In genomic region chr15:102785055-102785820, GRCm38 (mm10) we compare ENCODE assay signal across 8 mouse cellular contexts.
DNase-seq lines count a peak whose midpoint lies in the region; ATAC-seq and TF ChIP-seq lines count a peak whose summit lies in the region.

No protein-coding gene starts in this region.

- no peaks in the 10 kb centered on the region for H3K9me3 ChIP-seq in G1E (replicated peaks)
- no peaks in the 10 kb centered on the region for H3K9me3 ChIP-seq in embryonic facial prominence, embryonic 10.5 days

- no peak overlapping the region for H3K4me3 ChIP-seq in layer of hippocampus, adult 2 months
- no peak overlapping the region for H3K4me3 ChIP-seq in G1E (ENCODE audit: low read depth, low read length)
- H3K4me3 ChIP-seq in embryonic facial prominence, embryonic 10.5 days = no peak overlapping the region

- H3K27me3 ChIP-seq in G1E (ENCODE audit: insufficient read depth, low read length) = peaks cover 16% of the 10 kb centered on the region
- H3K27me3 ChIP-seq in embryonic facial prominence, embryonic 10.5 days (replicated peaks; ENCODE audit: low read depth, poor library complexity, severe bottlenecking) = peaks cover 44% of the 10 kb centered on the region

- H3K27ac ChIP-seq in layer of hippocampus, adult 2 months = no peak overlapping the region
- H3K27ac ChIP-seq in embryonic facial prominence, embryonic 10.5 days (replicated peaks) = no peak overlapping the region

- TF ChIP-seq CTCF in layer of hippocampus, adult 2 months (conservative IDR thresholded peaks at IDR 0.05) = peak; percentile 86
- peak; percentile 79 for TF ChIP-seq CTCF in G1E (IDR thresholded peaks at IDR 0.05; ENCODE audit: low read depth, low read length)

- peak in 1 of 2 experiments; percentile 57 for DNase-seq in layer of hippocampus, adult 2 months (ENCODE audit: low spot score in 2 of 2)
- DNase-seq in layer of hippocampus, postnatal 36 days = no peak
- DNase-seq in G1E (ENCODE audit: low spot score) = peak; percentile 8
- DNase-seq in adrenal gland, postnatal 25 days = peak; percentile 78
- DNase-seq in embryonic facial prominence, embryonic 10.5 days (ENCODE audit: low spot score) = peak; percentile 73
- DNase-seq in kidney, postnatal 36 days = peak; percentile 64 to 87
- DNase-seq in retina, embryonic 14.5 days (ENCODE audit: low spot score) = peak; percentile 84
- DNase-seq in frontal cortex, postnatal 10 days (ENCODE audit: low spot score in 2 of 2) = no peak

- no peaks in the 10 kb centered on the region for H3K4me1 ChIP-seq in G1E (ENCODE audit: insufficient read depth, low read depth, low read length)
- H3K4me1 ChIP-seq in embryonic facial prominence, embryonic 10.5 days = peaks cover 11% of the 10 kb centered on the region; the same call in 1 of the 2 replicates

- 33% methylated on average over 10 of the region's 10 CpGs for WGBS in embryonic facial prominence, embryonic 10.5 days

- no peaks in the 10 kb centered on the region for H3K36me3 ChIP-seq in G1E (replicated peaks)
- no peaks in the 10 kb centered on the region for H3K36me3 ChIP-seq in embryonic facial prominence, embryonic 10.5 days (replicated peaks)

- ATAC-seq in G1E (ENCODE audit: extremely low read depth, insufficient number of reproducible peaks, low FRiP score, poor library complexity, severe bottlenecking) = no peak

Comparison
In these comparisons a context has a peak if more than half of its experiments do, and no peak if none do; other contexts are left out.
1. DNase-seq: peak in G1E (single experiment), adrenal gland, postnatal 25 days (single experiment), embryonic facial prominence, embryonic 10.5 days (single experiment), kidney, postnatal 36 days (2 of 2) and retina, embryonic 14.5 days (single experiment); none in layer of hippocampus, postnatal 36 days (0 of 2) and frontal cortex, postnatal 10 days (0 of 2).